Mouse (Mus musculus) MEL (cell line): ENCODE measurements around the gene Ccna1. TPM values are rescaled to one million over a fixed set of nuclear protein-coding genes. Genes with fewer than 3 reads are reported as not detected.

ENCODE experiments used
- DNase-seq: peaks from one replicate; pipeline ENCODE4 v3.0.0; 2011; ENCODE audit warnings: low read depth, low spot score
- H3K27ac ChIP-seq: 2 replicates; pipeline ENCODE4 v1.5.1; 2012; ENCODE audit warnings: low read depth, mild to moderate bottlenecking, control low read depth, low read length, moderate library complexity; ENCODE audit not compliant: control insufficient read depth
- H3K27me3 ChIP-seq, 2 experiments: fragments of 150-350 bp in 1 of 2; sonication (generic) in 1 of 2; 2 replicates each; pipeline ENCODE4 v1.6.1; 2012; ENCODE audit warnings: low read length in 2 of 2, mild to moderate bottlenecking in 2 of 2, improper control_type of control experiment in 1 of 2, moderate library complexity in 1 of 2; ENCODE audit not compliant: insufficient read depth in 2 of 2, control insufficient read depth in 1 of 2
- H3K36me3 ChIP-seq, 2 experiments: 2 replicates each; pipeline ENCODE4 v1.6.1; 2012 to 2014; ENCODE audit warnings: low read length in 2 of 2, improper control_type of control experiment in 1 of 2, inconsistent platforms in 1 of 2, mild to moderate bottlenecking in 1 of 2; ENCODE audit not compliant: insufficient read depth in 2 of 2, control insufficient read depth in 1 of 2
- H3K4me1 ChIP-seq, 2 experiments: fragments of 150-350 bp in 1 of 2; sonication (generic) in 1 of 2; 2 replicates each; pipeline ENCODE4 v1.6.1; 2012; ENCODE audit warnings: low read length in 2 of 2, improper control_type of control experiment in 1 of 2, mild to moderate bottlenecking in 1 of 2; ENCODE audit not compliant: insufficient read depth in 2 of 2, control insufficient read depth in 1 of 2
- H3K4me3 ChIP-seq, 2 experiments: fragments of 150-350 bp in 1 of 2; sonication (generic) in 1 of 2; 2 replicates each; pipeline ENCODE4 v1.5.1; 2012; ENCODE audit warnings: low read depth in 2 of 2, low read length in 2 of 2, mild to moderate bottlenecking in 2 of 2, moderate library complexity in 2 of 2, control low read depth in 1 of 2, improper control_type of control experiment in 1 of 2; ENCODE audit not compliant: control insufficient read depth in 1 of 2, insufficient read depth in 1 of 2
- H3K79me2 ChIP-seq: 2 replicates; pipeline ENCODE4 v1.6.1; 2012; ENCODE audit warnings: mild to moderate bottlenecking, low read length, moderate library complexity; ENCODE audit not compliant: control insufficient read depth, poor library complexity, insufficient read depth
- H3K9ac ChIP-seq: 2 replicates; pipeline ENCODE4 v1.6.1; 2012; ENCODE audit warnings: low read depth, mild to moderate bottlenecking, control low read depth, low read length, moderate library complexity; ENCODE audit not compliant: control insufficient read depth, poor library complexity, severe bottlenecking
- H3K9me3 ChIP-seq: fragments of 150-350 bp; sonication (generic); replicated peaks from 2 replicates; pipeline ENCODE4 v1.6.1; 2012; ENCODE audit warnings: mild to moderate bottlenecking, low read length, improper control_type of control experiment, moderate library complexity; ENCODE audit not compliant: insufficient read depth
- BHLHE40 ChIP-seq: IDR thresholded peaks from 2 replicates; pipeline ENCODE4 v1.6.1; 2012; ENCODE audit warnings: low read depth, mild to moderate bottlenecking, inconsistent platforms, low read length, improper control_type of control experiment, borderline replicate concordance
- CHD1 ChIP-seq: IDR thresholded peaks from 2 replicates; pipeline ENCODE4 v1.6.1; 2012; ENCODE audit warnings: low read depth, mild to moderate bottlenecking, inconsistent platforms, low read length, improper control_type of control experiment
- CHD2 ChIP-seq: IDR thresholded peaks from 2 replicates; pipeline ENCODE4 v1.6.1; 2011; ENCODE audit warnings: low read length, improper control_type of control experiment
- E2F4 ChIP-seq: IDR thresholded peaks from 2 replicates; pipeline ENCODE4 v1.6.1; 2011; ENCODE audit warnings: low read depth, low read length, improper control_type of control experiment, borderline replicate concordance
- ELF1 ChIP-seq: IDR thresholded peaks from 2 replicates; pipeline ENCODE4 v1.6.1; 2014; ENCODE audit warnings: low read depth, mild to moderate bottlenecking, inconsistent platforms, low read length, improper control_type of control experiment, moderate library complexity
- EP300 ChIP-seq, 2 experiments: IDR thresholded peaks; 2 replicates each; pipeline ENCODE4 v1.6.1; 2011; ENCODE audit warnings: improper control_type of control experiment in 2 of 2, low read length in 2 of 2, low read depth in 1 of 2, mild to moderate bottlenecking in 1 of 2
- ETS1 ChIP-seq: IDR thresholded peaks from 2 replicates; pipeline ENCODE4 v1.6.1; 2012; ENCODE audit warnings: low read depth, mild to moderate bottlenecking, inconsistent platforms, low read length, improper control_type of control experiment, moderate library complexity
- GABPA ChIP-seq: IDR thresholded peaks from 2 replicates; pipeline ENCODE4 v1.6.1; 2012; ENCODE audit warnings: low read depth, mild to moderate bottlenecking, inconsistent platforms, low read length, improper control_type of control experiment, moderate library complexity
- GATA1 ChIP-seq: IDR thresholded peaks from 2 replicates; pipeline ENCODE4 v1.6.1; 2011; ENCODE audit warnings: low read depth, low read length, improper control_type of control experiment
- HCFC1 ChIP-seq: IDR thresholded peaks from 2 replicates; pipeline ENCODE4 v1.6.1; 2012; ENCODE audit warnings: low read depth, mild to moderate bottlenecking, inconsistent platforms, low read length, improper control_type of control experiment, moderate library complexity
- KAT2A ChIP-seq: conservative IDR thresholded peaks from 2 replicates; pipeline ENCODE4 v1.6.1; 2012; ENCODE audit warnings: low read depth, low read length, improper control_type of control experiment, inconsistent platforms
- MAFK ChIP-seq: IDR thresholded peaks from 2 replicates; pipeline ENCODE4 v1.6.1; 2011; ENCODE audit warnings: low read depth, mild to moderate bottlenecking, low read length, improper control_type of control experiment, borderline replicate concordance
- MAZ ChIP-seq: IDR thresholded peaks from 2 replicates; pipeline ENCODE4 v1.6.1; 2012; ENCODE audit warnings: low read depth, mild to moderate bottlenecking, inconsistent platforms, low read length, improper control_type of control experiment
- MEF2A ChIP-seq: IDR thresholded peaks from 2 replicates; pipeline ENCODE4 v1.6.1; 2014; ENCODE audit warnings: low read depth, mild to moderate bottlenecking, inconsistent platforms, low read length, improper control_type of control experiment; ENCODE audit not compliant: poor library complexity, insufficient replicate concordance, severe bottlenecking; ENCODE audit errors: extremely low read depth
- MYB ChIP-seq: IDR thresholded peaks from 2 replicates; pipeline ENCODE4 v1.6.1; 2011; ENCODE audit warnings: mild to moderate bottlenecking, low read depth, low read length, improper control_type of control experiment
- NELFE ChIP-seq: IDR thresholded peaks from 2 replicates; pipeline ENCODE4 v1.6.1; 2011; ENCODE audit warnings: low read depth, low read length, improper control_type of control experiment
- POLR2A ChIP-seq, 2 experiments: IDR thresholded peaks; 2 replicates each; pipeline ENCODE4 v1.6.1; 2011 to 2012; ENCODE audit warnings: low read length in 2 of 2, mild to moderate bottlenecking in 2 of 2, control low read depth in 1 of 2, improper control_type of control experiment in 1 of 2, low read depth in 1 of 2, moderate library complexity in 1 of 2; ENCODE audit not compliant: control insufficient read depth in 1 of 2, insufficient read depth in 1 of 2, poor library complexity in 1 of 2
- POLR2AphosphoS5 ChIP-seq: IDR thresholded peaks from 2 replicates; pipeline ENCODE4 v1.6.1; 2012; ENCODE audit warnings: low read depth, borderline replicate concordance, mild to moderate bottlenecking, inconsistent platforms, low read length, moderate library complexity, mixed read lengths
- RAD21 ChIP-seq: IDR thresholded peaks from 2 replicates; pipeline ENCODE4 v1.6.1; 2011; ENCODE audit warnings: mild to moderate bottlenecking, low read depth, low read length, improper control_type of control experiment
- SIN3A ChIP-seq: IDR thresholded peaks from 2 replicates; pipeline ENCODE4 v1.6.1; 2012; ENCODE audit warnings: low read length, improper control_type of control experiment, inconsistent platforms
- SMC3 ChIP-seq: IDR thresholded peaks from 2 replicates; pipeline ENCODE4 v1.6.1; 2011; ENCODE audit warnings: low read depth, low read length, improper control_type of control experiment
- TAL1 ChIP-seq: IDR thresholded peaks from 2 replicates; pipeline ENCODE4 v1.6.1; 2012; ENCODE audit warnings: mild to moderate bottlenecking, inconsistent platforms, low read length, moderate library complexity, mixed read lengths
- TBP ChIP-seq: IDR thresholded peaks from 2 replicates; pipeline ENCODE4 v1.8.0; 2011; ENCODE audit warnings: low read depth, low read length, improper control_type of control experiment
- TCF12 ChIP-seq: IDR thresholded peaks from 2 replicates; pipeline ENCODE4 v1.6.1; 2014; ENCODE audit warnings: low read depth, mild to moderate bottlenecking, inconsistent platforms, low read length, improper control_type of control experiment, moderate library complexity
- USF1 ChIP-seq: IDR thresholded peaks from 2 replicates; pipeline ENCODE4 v1.6.1; 2014; ENCODE audit warnings: low read depth, mild to moderate bottlenecking, inconsistent platforms, low read length, improper control_type of control experiment, moderate library complexity
- USF2 ChIP-seq, 2 experiments: IDR thresholded peaks; 2 replicates each; pipeline ENCODE4 v1.6.1; 2011 to 2012; ENCODE audit warnings: improper control_type of control experiment in 2 of 2, low read length in 2 of 2, borderline replicate concordance in 1 of 2, inconsistent platforms in 1 of 2, low read depth in 1 of 2, mild to moderate bottlenecking in 1 of 2; ENCODE audit not compliant: insufficient read depth in 1 of 2
- ZC3H11A ChIP-seq: IDR thresholded peaks from 2 replicates; pipeline ENCODE4 v1.6.1; 2012; ENCODE audit warnings: low read depth, mild to moderate bottlenecking, inconsistent platforms, low read length, improper control_type of control experiment
- ZKSCAN1 ChIP-seq: IDR thresholded peaks from 2 replicates; pipeline ENCODE4 v1.6.1; 2012; ENCODE audit warnings: low read depth, mild to moderate bottlenecking, inconsistent platforms, low read length, improper control_type of control experiment, moderate library complexity
- ZMIZ1 ChIP-seq: IDR thresholded peaks from 2 replicates; pipeline ENCODE4 v1.6.1; 2012; ENCODE audit warnings: low read depth, mild to moderate bottlenecking, inconsistent platforms, low read length, improper control_type of control experiment, moderate library complexity
- polyA plus RNA-seq, 2 experiments: library from polyadenylated mRNA; stranded (reverse) in 1 of 2; unstranded in 1 of 2; fragments of >175 nt in 1 of 2; fragments of >200 nt in 1 of 2; gene quantifications; 2 replicates each; pipeline versions ENCODE4 v1.2.1 to v1.2.4; 2012; ENCODE audit warnings: low replicate concordance in 2 of 2, low read depth in 1 of 2; ENCODE audit not compliant: insufficient read length in 2 of 2, insufficient read depth in 1 of 2, missing spikeins in 1 of 2
- total RNA-seq: library from RNA; depleted of rRNA; stranded (reverse); fragments of 300-350 nt; gene quantifications from 2 replicates; pipeline ENCODE4 v1.2.3, GENCODE M21; 2012

Ccna1 gene
- total and polyA plus RNA-seq, 3 experiments: not detected

DNA sequence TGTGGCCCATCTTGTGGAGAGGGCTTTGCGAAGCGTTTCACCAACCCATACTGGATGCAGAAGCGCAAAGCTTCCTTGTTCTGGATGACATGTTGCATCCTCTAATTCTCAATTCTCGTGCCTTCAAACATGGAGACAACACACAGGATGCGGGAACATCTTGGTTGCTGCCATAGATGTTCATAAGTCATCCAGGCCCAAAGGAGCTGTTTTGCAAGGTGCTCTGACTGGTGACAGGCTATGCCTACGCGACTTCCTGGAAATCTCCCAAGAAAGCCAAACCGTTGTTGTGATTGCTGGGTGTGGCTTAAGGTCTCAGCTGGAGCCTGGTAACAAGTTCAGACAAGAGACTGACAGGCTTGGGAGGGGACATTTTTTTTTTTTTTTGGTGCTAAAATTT is 1.1 kb upstream of the Ccna1 start:
- no peaks in the 10 kb centered on the region for H3K79me2 ChIP-seq

DNA sequence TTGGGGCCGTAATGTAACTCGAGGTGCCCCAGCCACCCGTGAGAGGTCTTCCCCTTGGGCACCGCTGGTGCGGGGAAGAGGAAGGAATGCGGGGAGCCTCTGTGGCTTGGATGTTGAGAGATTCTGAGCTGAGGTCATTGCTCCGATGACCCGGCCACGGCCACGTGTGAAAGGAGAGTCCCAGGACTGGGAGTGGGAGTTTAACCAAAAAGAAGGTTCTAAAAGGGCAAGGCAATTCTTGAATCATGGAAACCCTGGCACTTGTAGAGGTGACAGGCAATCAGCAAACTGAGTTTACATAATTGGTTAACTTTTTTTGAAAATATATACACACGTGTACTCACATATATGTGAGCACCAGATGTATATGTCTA is 433 bp upstream of the Ccna1 start:
- H3K9ac ChIP-seq: no peak overlapping the region
- H3K79me2 ChIP-seq: no peaks in the 10 kb centered on the region
- H3K27ac ChIP-seq: no peak overlapping the region
- H3K9me3 ChIP-seq: no peaks in the 10 kb centered on the region
- H3K4me1 ChIP-seq: no peaks in the 10 kb centered on the region
- no peak overlapping the region for H3K4me3 ChIP-seq
- no peaks in the 10 kb centered on the region for H3K36me3 ChIP-seq
- TF ChIP-seq EP300 (IDR thresholded peaks at IDR 0.05; ENCODE audit: low read depth in 1 of 2, low read length in 2 of 2) (no peak), GABPA (no peak), POLR2A (IDR thresholded peaks at IDR 0.05; ENCODE audit: control insufficient read depth in 1 of 2, insufficient read depth in 1 of 2, low read depth in 1 of 2, low read length in 2 of 2, poor library complexity in 1 of 2) (no peak), NELFE (no peak), KAT2A (no peak), HCFC1 (no peak), CHD2 (no peak), CHD1 (no peak), MYB (no peak), USF2 (IDR thresholded peaks at IDR 0.05; ENCODE audit: borderline replicate concordance in 1 of 2, insufficient read depth in 1 of 2, low read depth in 1 of 2, low read length in 2 of 2) (no peak), TBP (no peak), TAL1 (no peak), POLR2AphosphoS5 (no peak), MAFK (no peak), E2F4 (no peak), USF1 (no peak), MAZ (no peak), ETS1 (no peak)
- no peak for DNase-seq
- no peaks in the 10 kb centered on the region for H3K27me3 ChIP-seq

More for the DNA sequence above, 1.1 kb upstream of the Ccna1 start:
- Histone ChIP-seq H3K9me3 (no peaks in the 10 kb centered on the region), H3K27ac (no peak overlapping the region), H3K36me3 (no peaks in the 10 kb centered on the region), H3K27me3 (no peaks in the 10 kb centered on the region), H3K4me1 (no peaks in the 10 kb centered on the region), H3K9ac (no peak overlapping the region), H3K4me3 (no peak overlapping the region)
- no peak for DNase-seq
- TF ChIP-seq HCFC1 (no peak), SMC3 (no peak), ZC3H11A (no peak), ELF1 (no peak), TCF12 (no peak), BHLHE40 (no peak), EP300 (IDR thresholded peaks at IDR 0.05; ENCODE audit: low read depth in 1 of 2, low read length in 2 of 2) (no peak), POLR2A (IDR thresholded peaks at IDR 0.05; ENCODE audit: control insufficient read depth in 1 of 2, insufficient read depth in 1 of 2, low read depth in 1 of 2, low read length in 2 of 2, poor library complexity in 1 of 2) (no peak), RAD21 (no peak), MYB (no peak), ZMIZ1 (no peak), ZKSCAN1 (no peak), MEF2A (no peak), CHD2 (no peak), SIN3A (no peak), GATA1 (no peak), POLR2AphosphoS5 (no peak), USF2 (IDR thresholded peaks at IDR 0.05; ENCODE audit: borderline replicate concordance in 1 of 2, insufficient read depth in 1 of 2, low read depth in 1 of 2, low read length in 2 of 2) (no peak)
